Mouse (Mus musculus): ENCODE results near the gene Mettl23.

- TF ChIP-seq POLR2A (IDR thresholded peaks at IDR 0.05; ENCODE audit: extremely low read depth, insufficient read depth, low read length) (no peak), CTCF (IDR thresholded peaks at IDR 0.05; ENCODE audit: low read depth, low read length) (no peak)
These were observed 26.6 kb downstream of the Mettl23 start for GRCm38 (mm10) chr11:116869641-116870040.
